Mouse (Mus musculus) adrenal gland, postnatal 14 days (tissue): Measurements from ENCODE around the gene Slc1a4. TPM values are rescaled to one million over a fixed set of nuclear protein-coding genes. Genes with fewer than 3 reads are reported as not detected.

Source experiments
- total RNA-seq: library from RNA; stranded (reverse); gene quantifications from 2 replicates; pipeline ENCODE4 v1.2.3, GENCODE M21; 2021

Slc1a4 gene
- total RNA-seq, 1 experiment from 2014 or later, result 7.2 TPM

Other genes with a start within 250 kb of the Slc1a4 start
- gene Actr2, start 219.8 kb downstream of the Slc1a4 start, total RNA-seq, result 104 and 110 TPM in 2 replicates
- gene Rab1a, start 131.3 kb downstream of the Slc1a4 start, total RNA-seq, result 146 and 165 TPM in 2 replicates
- gene Cep68, start 83.3 kb downstream of the Slc1a4 start, total RNA-seq, result 31.1 and 32.2 TPM in 2 replicates
- 15.7 and 15.9 TPM in 2 replicates for gene Sertad2, start 210.5 kb upstream of the Slc1a4 start, total RNA-seq